ENCODE assay signal across 13 mouse cellular contexts in the genomic region with DNA sequence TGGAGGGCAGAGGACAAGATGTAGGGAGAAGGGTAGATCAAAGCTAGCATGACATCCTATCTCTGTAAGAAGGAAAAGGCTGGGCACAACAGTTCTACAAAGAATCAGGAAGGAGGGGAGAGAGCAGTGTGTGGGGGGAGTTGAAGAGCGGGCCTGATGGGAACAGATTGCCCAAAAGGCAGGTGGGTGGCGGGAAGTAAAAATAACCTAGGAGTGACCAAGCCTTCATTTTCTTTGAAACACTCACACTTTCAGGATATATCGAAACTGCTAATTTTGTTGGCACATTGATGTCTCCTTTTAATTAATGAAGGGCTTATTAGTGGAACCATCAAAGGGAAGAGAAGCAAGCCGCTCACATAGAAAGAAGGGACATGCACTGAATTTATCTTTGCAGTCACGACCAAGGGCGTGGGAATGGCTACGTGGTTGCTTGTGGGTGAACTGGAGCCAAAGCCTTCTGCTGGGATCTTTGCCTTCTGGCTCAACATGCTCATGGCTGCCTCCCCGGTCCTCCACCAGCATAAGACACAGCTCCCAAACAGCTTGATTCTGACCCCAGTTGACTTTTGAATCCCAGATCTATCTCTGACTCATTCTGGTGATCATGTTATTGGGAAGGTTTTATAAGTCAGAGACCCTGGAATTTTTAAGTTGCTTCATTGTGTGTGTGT.
A peak's percentile ranks its signal among the peaks of the same experiment; 100 is the strongest.
DNase-seq lines count a peak whose midpoint lies in the region.
"Had no signal": no experiment of that assay in that cellular context is flagged by ENCODE, and none has a peak within 500 bp of the region (broad histone marks: within the 10 kb centered on the region; RNA-seq: fewer than 3 reads in every experiment).

No protein-coding gene starts in this region.

- peak; percentile 32 for DNase-seq in layer of hippocampus, adult 11-12 months (ENCODE audit: low spot score)
- DNase-seq in layer of hippocampus, postnatal 25 days (ENCODE audit: extremely low spot score in 1 of 2, low spot score in 1 of 2) = no peak
- DNase-seq in frontal cortex, adult 2 months (ENCODE audit: extremely low spot score in 1 of 2, low spot score in 1 of 2) = peak; percentile 64 to 75
- DNase-seq in left cerebral cortex, adult 18-20 months (ENCODE audit: low spot score in 2 of 2) = peak; percentile 67 to 74
- peak; percentile 44 to 54 for DNase-seq in right cerebral cortex, postnatal 10 days (ENCODE audit: low spot score in 2 of 2)
- DNase-seq in adipocyte (ENCODE audit: low spot score) = no peak
- DNase-seq in yolk sac, embryonic 10.5 days (ENCODE audit: low spot score) = no peak
- DNase-seq in urinary bladder, adult 2 months (ENCODE audit: low spot score) = no peak
- DNase-seq: adrenal gland, postnatal 36 days; heart, adult 18-20 months; kidney, adult 18-20 months; kidney, postnatal 25 days; thymus, adult 18-20 months had no signal

Comparison
In these comparisons a context has a peak if more than half of its experiments do, and no peak if none do; other contexts are left out.
1. DNase-seq: peak in layer of hippocampus, adult 11-12 months (single experiment), frontal cortex, adult 2 months (2 of 2), left cerebral cortex, adult 18-20 months (2 of 2) and right cerebral cortex, postnatal 10 days (2 of 2); none in layer of hippocampus, postnatal 25 days (0 of 2), adipocyte (single experiment), yolk sac, embryonic 10.5 days (single experiment) and urinary bladder, adult 2 months (single experiment).